Mouse (Mus musculus): ENCODE results near the gene Ier2.

- TF ChIP-seq CTCF (IDR thresholded peaks at IDR 0.05; ENCODE audit: extremely low read depth, insufficient read depth, insufficient read length, insufficient replicate concordance) (no peak), POLR2A (IDR thresholded peaks at IDR 0.05; ENCODE audit: low read depth, low read length) (no peak)
Observed at GRCm38 (mm10) chr8:84650213-84650612, 12.4 kb downstream of the Ier2 start.

Measured in spleen, adult 2 months (tissue).